Mouse (Mus musculus): Measurements from ENCODE around the gene Fcrla. TPM values are rescaled to one million over a fixed set of nuclear protein-coding genes. Genes with fewer than 3 reads are reported as not detected.

Fcrla gene
- total RNA-seq, 2 experiments from 2014 or later = 0.22 to 2.7 TPM

DNA sequence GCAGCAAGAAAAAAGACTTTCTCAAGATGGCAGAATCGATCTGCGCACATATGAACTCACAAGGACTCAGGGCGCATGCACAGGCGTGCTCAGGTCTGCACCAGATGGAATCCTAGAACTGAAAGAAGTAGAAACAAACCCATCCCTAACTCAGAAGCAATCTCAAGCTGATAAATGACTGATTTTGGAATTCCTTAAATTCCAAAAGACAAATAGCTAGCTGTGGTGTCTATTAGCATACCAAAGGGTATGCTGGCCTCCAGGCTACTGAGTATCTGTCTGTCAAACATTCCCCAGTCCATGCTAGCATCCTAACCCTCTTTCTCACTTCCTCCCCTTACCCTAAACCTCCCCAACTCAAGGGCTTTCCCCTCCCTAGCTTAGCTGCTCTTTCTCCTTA, 38.1 kb downstream of the Fcrla start:
- no peak for DNase-seq

GRCm38 (mm10) chr1:170886044-170886458, 41.3 kb downstream of the Fcrla start:
- DNase-seq = no peak

- DNase-seq = peak; percentile 88 to 90
These were observed 42.3 kb downstream of the Fcrla start, which contains the start of the genes Gm26620 and Dusp12 for GRCm38 (mm10) chr1:170884978-170885561. Gm26620 (plus strand) TSS chr1:170885065. Dusp12 (minus strand) TSS chr1:170885540.

DNA sequence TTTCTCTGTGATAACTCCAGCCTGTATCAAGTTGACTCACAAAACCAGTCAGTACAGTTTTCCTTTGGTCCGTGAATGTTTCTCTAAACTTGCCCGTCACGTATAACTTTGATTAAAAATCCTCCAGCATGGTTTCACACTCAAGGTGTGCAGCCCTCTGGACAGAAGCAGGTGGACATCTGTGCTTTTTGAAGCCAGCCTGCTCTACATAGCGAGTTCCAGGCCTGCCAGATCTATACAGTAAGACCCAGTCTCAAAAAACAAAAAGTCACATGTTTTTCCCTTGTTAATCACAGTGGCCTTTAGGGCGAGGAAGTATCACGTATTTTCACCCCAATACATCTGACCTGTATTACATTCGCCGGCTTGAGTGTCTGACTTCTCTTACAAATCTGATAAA, 43.0 kb downstream of the Fcrla start:
- no peak for DNase-seq

DNA sequence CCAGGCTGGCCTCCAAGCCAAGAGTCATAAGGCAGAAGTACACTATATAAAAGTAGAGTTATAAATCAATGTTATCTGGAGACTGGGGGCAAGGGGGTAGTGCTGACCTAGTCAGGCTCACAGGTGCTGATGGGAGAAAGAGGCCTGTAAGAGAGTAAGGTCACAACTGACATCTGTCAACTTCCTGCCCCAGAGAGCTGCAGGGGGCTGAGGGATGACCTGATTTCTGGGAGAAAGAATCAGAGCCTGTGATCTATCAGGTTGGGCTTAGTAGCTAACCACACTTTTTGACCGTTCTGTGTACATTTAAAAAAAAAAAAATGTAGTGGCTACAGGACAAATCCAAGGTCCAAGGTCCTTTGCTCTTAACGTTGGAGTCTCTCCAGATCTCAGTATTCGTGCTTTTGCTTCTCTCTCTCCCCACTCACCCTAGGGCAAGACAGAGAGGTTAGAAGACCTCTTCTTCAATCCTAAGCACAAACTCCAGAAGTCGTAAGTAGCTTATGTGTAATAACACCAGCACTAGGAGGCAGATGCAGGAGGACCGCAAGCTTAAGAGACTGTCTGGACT, 44.4 kb downstream of the Fcrla start:
- DNase-seq = no peak

- DNase-seq = no peak
These were observed 50.5 kb downstream of the Fcrla start for GRCm38 (mm10) chr1:170876906-170877305.

- no peak for DNase-seq
These were observed 51.7 kb downstream of the Fcrla start for GRCm38 (mm10) chr1:170875676-170876075.

GRCm38 (mm10) chr1:170871961-170872360, 55.4 kb downstream of the Fcrla start:
- DNase-seq = no peak

GRCm38 (mm10) chr1:170871402-170871801, 56.0 kb downstream of the Fcrla start:
- DNase-seq = no peak

DNA sequence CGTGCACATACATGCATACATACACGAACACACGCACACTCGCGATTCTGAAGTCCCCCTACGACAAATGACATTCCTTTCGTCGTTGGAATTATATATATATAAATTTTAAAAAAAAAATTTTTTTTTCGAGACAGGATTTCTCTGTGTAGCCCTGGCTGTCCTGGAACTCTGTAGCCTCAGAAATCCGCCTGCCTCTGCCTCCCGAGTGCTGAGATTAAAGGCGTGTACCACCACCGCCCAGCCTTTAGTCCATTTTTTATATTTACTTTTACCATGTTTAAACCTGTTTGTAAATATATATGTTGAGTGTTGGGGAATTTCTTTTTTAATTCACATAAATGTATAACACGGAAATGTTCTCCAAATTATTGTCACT, 58.5 kb downstream of the Fcrla start:
- DNase-seq = no peak

DNA sequence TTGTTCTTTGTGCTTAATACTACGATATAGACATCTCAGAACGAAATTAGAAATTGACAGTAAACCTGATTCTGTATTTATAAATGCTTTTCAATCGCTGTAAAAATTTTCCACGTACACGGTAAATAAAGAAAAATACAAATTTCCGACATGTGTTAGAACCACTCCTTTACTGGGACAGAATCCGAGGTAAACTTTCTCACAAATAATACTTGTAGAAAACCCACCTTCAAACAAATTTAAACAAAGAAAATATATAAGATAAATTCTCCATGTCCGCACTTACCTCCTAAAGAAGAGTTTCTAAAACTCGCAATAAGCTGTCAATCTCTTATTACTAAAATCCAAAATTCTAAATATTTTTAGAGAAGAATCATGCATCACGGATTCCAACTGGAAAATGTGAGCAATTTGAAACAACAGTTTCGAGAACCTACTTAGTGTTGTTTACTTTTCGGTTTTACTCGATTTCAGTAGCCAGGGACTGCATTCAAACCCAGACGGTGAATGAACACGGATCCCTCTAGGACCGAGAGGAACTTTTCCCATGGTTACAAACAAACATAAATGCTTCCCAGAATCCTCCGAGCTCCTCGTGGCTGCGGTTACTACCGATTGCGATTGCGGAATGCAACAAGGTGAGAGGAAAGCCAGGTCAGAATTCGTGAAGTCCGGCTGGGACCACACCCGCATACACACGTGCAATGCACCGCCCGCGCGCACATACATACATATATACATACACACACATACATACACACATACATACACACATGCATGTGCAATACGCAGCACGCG, 59.1 kb downstream of the Fcrla start:
- DNase-seq = peak; percentile 88 to 91

DNA sequence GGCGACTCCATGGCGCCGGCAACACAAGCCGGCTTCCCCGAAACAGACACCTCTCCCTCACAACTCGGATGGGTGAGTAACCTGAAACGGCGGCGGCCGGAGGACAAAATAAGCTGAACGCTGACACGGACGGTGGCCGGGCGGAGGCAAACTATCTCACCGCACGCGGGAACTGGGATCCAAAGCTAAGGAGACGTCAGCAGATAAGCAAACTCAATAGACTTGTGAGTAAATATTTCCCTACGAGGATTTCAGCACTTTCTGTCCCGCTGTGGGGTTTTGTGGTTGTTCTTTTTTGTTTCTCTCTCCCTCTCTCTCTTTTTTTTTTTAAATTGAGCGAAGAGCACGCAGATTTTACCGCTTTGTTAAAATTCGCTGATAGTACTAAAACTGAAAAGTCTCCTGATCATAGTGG, 59.7 kb downstream of the Fcrla start, which contains the start of gene Atf6:
TSS of gene Atf6 (minus strand) at position 81 of the 415 bp plus-strand sequence.
- peak; percentile 96 to 99 for DNase-seq

Other genes with a start within 250 kb of the Fcrla start
- 10 to 100 TPM; 66.1 to 66.3 TPM for gene Atf6, start 59.8 kb downstream of the Fcrla start, total RNA-seq (2021)
- under 1 TPM; 0.45 to 0.49 TPM for gene Gm26620, start 42.5 kb downstream of the Fcrla start, total RNA-seq (2021)
- 1 to 10 TPM; 8.1 to 8.3 TPM for gene Dusp12, start 42.0 kb downstream of the Fcrla start, total RNA-seq (2021)
- gene Fcrlb, start 14.6 kb downstream of the Fcrla start, total RNA-seq (2021) = not detected
- 1 to 10 TPM; 6.8 to 7.3 TPM for gene Fcgr2b, start 49.0 kb upstream of the Fcrla start, total RNA-seq (2021)
- gene Fcgr4, start 91.3 kb upstream of the Fcrla start, total RNA-seq (2021) = under 1 TPM; 0.35 to 0.59 TPM
- 10 to 100 TPM; 12.7 to 12.9 TPM for gene Fcgr3, start 137.4 kb upstream of the Fcrla start, total RNA-seq (2021)
- 1 to 10 TPM in 1 of 2 experiments, under 1 TPM in 1; 0.60 to 1.4 TPM for gene Cfap126, start 186.3 kb upstream of the Fcrla start, total RNA-seq (2021)
- 1,000 to 10,000 TPM; 1,188 to 1,220 TPM for gene Sdhc, start 223.0 kb upstream of the Fcrla start, total RNA-seq (2021)
- gene Mpz, start 223.1 kb upstream of the Fcrla start, total RNA-seq (2021) = under 1 TPM; 0.55 to 0.75 TPM